Mouse (Mus musculus) liver, embryonic 12.5 days (tissue): ENCODE data around the gene Xpo4. TPM values are rescaled to one million over a fixed set of nuclear protein-coding genes. Genes with fewer than 3 reads are reported as not detected.

Experiments used
- ATAC-seq: fragments of 200-750 bp; cut with Nextera tagmentation; 2 replicates; pipeline ENCODE4 v1.8.0; 2017; ENCODE audit warnings: moderate number of reproducible peaks, mild to moderate bottlenecking, moderate library complexity
- H3K27ac ChIP-seq: fragments of 300-500 bp; sonication (generic); 2 replicates; pipeline ENCODE4 v1.5.1; 2016; ENCODE audit warnings: mild to moderate bottlenecking
- H3K27me3 ChIP-seq: fragments of 300-500 bp; sonication (generic); replicated peaks from 2 replicates; pipeline ENCODE4 v1.6.1; 2016; ENCODE audit warnings: mild to moderate bottlenecking, moderate library complexity
- H3K36me3 ChIP-seq: fragments of 300-500 bp; sonication (generic); 2 replicates; pipeline ENCODE4 v1.6.1; 2016; ENCODE audit warnings: mild to moderate bottlenecking, moderate library complexity
- H3K4me1 ChIP-seq: fragments of 300-500 bp; sonication (generic); 2 replicates; pipeline ENCODE4 v1.6.1; 2016
- H3K4me2 ChIP-seq: fragments of 300-500 bp; sonication (generic); 2 replicates; pipeline ENCODE4 v1.6.1; 2016; ENCODE audit warnings: mild to moderate bottlenecking, moderate library complexity
- H3K4me3 ChIP-seq: fragments of 300-500 bp; sonication (generic); 2 replicates; pipeline ENCODE4 v1.5.1; 2016; ENCODE audit warnings: mild to moderate bottlenecking, moderate library complexity
- H3K9ac ChIP-seq: fragments of 300-500 bp; sonication (generic); 2 replicates; pipeline ENCODE4 v1.6.1; 2016; ENCODE audit warnings: mild to moderate bottlenecking, moderate library complexity
- H3K9me3 ChIP-seq: fragments of 300-500 bp; sonication (generic); replicated peaks from 2 replicates; pipeline ENCODE4 v1.6.1; 2016; ENCODE audit warnings: mild to moderate bottlenecking, moderate library complexity
- WGBS: fragments of 180-500 bp; shearing (Covaris S2); methylation state at CpG from one replicate; pipeline ENCODE4 v1.1.7; 2016; ENCODE audit not compliant: insufficient replicate concordance; 5-methylcytosine and 5-hydroxymethylcytosine counted together
- polyA plus RNA-seq: library from polyadenylated mRNA; unstranded; fragments of >200 nt; fragmentation: Nextera tagmentation; extraction: Ambion mirVana; gene quantifications from 2 replicates; pipeline ENCODE4 v1.2.1, GENCODE M21; 2016

Xpo4 gene
- polyA plus RNA-seq, 1 experiment from 2014 or later, result 28.9 TPM

DNA sequence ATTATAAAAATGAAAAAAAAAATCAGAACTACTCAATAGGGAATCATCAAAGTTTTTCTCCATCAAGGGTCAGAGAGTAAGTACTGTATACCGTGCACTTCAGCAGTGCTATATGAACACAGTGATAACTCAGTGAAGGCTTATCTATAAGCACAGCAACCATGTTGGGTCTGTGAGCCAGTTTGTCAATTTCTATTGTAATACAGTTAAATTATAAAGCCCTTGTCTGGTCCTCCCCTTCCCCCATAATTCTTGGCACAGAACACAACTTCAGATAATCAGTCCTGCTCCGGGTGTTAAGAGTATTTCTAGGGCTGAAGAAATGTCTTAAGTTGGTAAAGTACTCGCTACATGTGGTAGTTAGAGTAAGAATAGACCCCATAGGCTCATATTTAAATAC, 73.4 kb downstream of the Xpo4 start:
- no peak overlapping the region for H3K4me3 ChIP-seq
- no peak for ATAC-seq
- WGBS, result 70% methylated on average over 3 of the region's 3 CpGs
- no peaks in the 10 kb centered on the region for H3K27me3 ChIP-seq
- peaks cover 93% of the 10 kb centered on the region for H3K36me3 ChIP-seq
- no peaks in the 10 kb centered on the region for H3K4me1 ChIP-seq
- H3K9ac ChIP-seq, result no peak overlapping the region
- no peak overlapping the region for H3K4me2 ChIP-seq
- no peak overlapping the region for H3K27ac ChIP-seq
- H3K9me3 ChIP-seq, result no peaks in the 10 kb centered on the region

DNA sequence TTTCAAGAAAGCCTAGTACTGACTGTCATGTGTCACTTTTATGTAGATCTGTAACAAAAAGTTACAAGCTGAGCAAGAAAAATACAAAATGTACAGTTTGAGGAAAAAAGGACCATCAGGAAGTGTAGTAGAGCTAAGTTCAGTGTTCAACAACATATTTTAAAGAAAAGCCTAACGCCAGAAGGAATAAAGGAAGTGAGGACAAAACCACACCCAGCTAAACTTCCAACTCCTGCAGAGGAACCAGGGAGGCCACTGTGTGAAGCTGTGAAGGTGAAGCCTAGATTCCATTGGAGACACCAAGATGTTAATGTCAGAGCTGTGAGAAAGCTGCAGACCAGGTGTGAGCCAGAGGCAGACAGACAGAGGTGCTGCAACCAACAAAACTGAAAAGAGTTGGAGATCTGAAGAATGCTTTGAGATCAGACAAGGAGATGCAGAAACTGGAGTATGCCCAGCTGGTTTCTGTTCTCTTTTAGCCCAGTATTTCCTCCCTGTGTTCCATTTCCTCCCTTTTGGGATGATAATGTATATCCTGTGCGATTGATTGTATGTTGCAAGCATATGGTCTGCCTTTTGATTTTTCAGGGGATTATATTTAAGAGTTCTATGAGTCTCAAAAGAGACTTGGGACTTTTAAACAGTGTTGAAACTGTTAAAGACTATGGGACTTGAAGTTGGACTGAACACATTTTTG, 88.7 kb downstream of the Xpo4 start:
- H3K36me3 ChIP-seq, result peaks cover 46% of the 10 kb centered on the region
- H3K27ac ChIP-seq, result no peak overlapping the region
- no peak overlapping the region for H3K9ac ChIP-seq
- H3K9me3 ChIP-seq, result no peaks in the 10 kb centered on the region
- no peak for ATAC-seq
- WGBS, result 73% methylated on average over 2 of the region's 2 CpGs
- no peaks in the 10 kb centered on the region for H3K4me1 ChIP-seq
- no peak overlapping the region for H3K4me2 ChIP-seq
- H3K27me3 ChIP-seq, result no peaks in the 10 kb centered on the region
- no peak overlapping the region for H3K4me3 ChIP-seq

DNA sequence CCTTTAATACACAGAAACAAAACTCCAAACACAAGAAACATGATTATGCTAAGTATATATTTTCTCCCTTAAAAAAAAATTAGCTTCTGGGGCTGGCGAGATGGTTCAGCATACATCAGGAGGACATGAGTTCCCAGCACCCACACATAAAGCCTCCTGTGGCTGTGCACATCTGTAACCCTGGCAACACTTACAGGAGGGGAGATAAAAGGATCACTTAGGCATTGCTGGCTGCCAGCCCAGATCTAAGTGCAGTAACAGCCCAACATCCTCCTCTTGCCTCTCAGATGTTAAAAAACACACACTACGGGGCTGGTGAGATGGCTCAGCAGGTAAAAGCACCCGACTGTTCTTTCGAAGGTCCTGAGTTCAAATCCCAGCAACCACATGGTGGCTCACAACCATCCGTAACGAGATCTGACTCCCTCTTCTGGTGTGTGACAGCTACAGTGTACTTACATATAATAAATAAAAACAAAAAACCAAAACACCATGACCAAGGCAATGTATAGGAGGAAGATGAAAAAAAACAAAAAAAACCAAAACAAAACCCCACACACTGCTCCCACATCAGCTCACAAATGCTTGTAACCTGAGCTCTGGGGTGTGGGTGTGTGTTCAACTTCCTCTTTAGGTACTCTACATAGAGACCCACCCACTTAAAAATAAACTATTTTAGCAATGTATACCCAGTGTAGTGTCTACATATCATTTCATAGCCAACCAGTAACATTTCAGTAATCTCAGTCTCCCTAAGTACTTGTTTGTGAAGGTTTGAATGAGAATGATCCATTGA, 90.2 kb downstream of the Xpo4 start:
- no peak for ATAC-seq
- H3K27ac ChIP-seq, result no peak overlapping the region
- H3K4me3 ChIP-seq, result no peak overlapping the region
- H3K27me3 ChIP-seq, result no peaks in the 10 kb centered on the region
- WGBS, result 77% methylated on average over 6 of the region's 6 CpGs
- H3K9ac ChIP-seq, result no peak overlapping the region
- no peak overlapping the region for H3K4me2 ChIP-seq
- H3K9me3 ChIP-seq, result no peaks in the 10 kb centered on the region
- peaks cover 9% of the 10 kb centered on the region; the same call in 1 of the 2 replicates for H3K4me1 ChIP-seq
- H3K36me3 ChIP-seq, result peaks cover 33% of the 10 kb centered on the region

DNA sequence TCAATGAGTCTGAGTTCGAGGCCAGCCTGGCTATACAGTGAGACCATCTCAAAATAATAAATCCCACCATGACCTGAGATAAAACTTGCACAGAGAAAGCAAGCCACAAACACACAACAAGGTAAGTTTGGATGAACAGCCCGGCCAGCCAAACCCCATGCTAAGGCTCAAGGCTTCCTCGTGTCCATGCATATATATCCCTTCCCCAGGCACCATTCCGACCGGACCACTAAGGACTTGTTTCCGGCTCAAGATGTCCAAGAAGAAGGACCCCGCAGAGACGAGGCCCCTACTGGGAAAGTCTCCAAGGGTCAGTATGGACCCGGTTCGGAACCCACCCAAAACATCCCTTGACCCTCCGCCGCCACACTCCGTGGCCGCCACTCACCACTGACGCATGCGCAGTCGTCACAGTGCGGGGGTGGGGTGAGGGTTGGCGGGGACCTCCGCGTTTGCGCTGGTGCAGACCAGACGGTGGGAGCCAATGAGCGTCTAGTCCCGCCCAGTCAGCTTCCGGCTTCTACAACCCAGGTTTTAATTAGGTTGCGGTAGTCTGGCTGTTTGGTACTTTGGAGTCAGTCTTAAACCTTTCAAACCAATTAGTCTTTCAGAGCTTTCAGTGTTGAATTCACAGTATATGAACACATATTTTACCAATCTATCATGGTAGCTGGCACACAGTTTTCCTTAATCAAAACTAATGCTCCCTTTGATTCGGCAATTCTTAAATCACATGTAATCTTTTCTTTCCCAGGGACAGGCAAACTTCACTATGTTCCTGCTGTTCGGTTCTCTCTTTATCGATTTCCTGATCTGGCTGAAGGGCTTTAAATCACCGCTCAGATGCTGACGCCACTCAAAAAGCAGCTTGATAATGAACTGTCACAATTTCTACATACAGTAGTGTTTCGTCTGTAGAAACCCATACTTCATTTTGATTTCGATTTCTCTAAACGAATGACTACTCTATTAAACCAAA, 93.8 kb downstream of the Xpo4 start, which contains the start of gene Eef1akmt1:
Gene Eef1akmt1, minus strand, starts transcription at position 458 of the 979 bp plus-strand sequence.
- Histone ChIP-seq H3K4me1 (peaks cover 12% of the 10 kb centered on the region; the same call in 1 of the 2 replicates), H3K27me3 (no peaks in the 10 kb centered on the region), H3K4me2 (peak within 1 kb of the TSS; percentile 79), H3K36me3 (peaks cover 10% of the 10 kb centered on the region), H3K9ac (peak within 1 kb of the TSS; percentile 76), H3K9me3 (no peaks in the 10 kb centered on the region), H3K4me3 (peak within 1 kb of the TSS; percentile 71), H3K27ac (peak within 1 kb of the TSS; percentile 72)
- ATAC-seq, result peak; percentile 99
- WGBS, result 5% methylated on average over 35 of the region's 35 CpGs

DNA sequence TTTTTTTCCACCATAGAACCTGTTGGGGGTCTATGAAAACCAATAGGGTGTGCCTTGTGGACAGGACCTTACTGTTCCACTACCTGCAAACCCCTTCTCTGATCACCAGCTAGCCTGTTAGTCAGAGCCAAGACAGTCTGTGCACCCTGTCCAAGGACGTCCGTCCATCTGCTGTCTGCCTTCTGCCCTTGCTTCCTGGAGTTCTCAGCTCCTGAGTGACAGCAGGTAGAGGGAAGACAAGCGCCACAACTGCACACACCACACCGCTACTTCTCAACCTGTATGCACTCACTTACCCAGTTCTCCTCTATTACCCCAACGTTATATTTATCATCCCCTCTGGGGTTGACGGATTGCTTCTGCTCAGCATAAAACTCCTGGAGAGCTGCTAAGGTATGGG, 99.6 kb downstream of the Xpo4 start:
- Histone ChIP-seq H3K4me2 (no peak overlapping the region), H3K9me3 (no peaks in the 10 kb centered on the region), H3K36me3 (peaks cover 6% of the 10 kb centered on the region; the same call in 1 of the 2 replicates), H3K4me1 (peaks cover 8% of the 10 kb centered on the region; the same call in 1 of the 2 replicates), H3K27ac (no peak overlapping the region), H3K9ac (no peak overlapping the region), H3K27me3 (no peaks in the 10 kb centered on the region), H3K4me3 (no peak overlapping the region)
- no peak for ATAC-seq
- WGBS, result 85% methylated on average over 6 of the region's 6 CpGs

DNA sequence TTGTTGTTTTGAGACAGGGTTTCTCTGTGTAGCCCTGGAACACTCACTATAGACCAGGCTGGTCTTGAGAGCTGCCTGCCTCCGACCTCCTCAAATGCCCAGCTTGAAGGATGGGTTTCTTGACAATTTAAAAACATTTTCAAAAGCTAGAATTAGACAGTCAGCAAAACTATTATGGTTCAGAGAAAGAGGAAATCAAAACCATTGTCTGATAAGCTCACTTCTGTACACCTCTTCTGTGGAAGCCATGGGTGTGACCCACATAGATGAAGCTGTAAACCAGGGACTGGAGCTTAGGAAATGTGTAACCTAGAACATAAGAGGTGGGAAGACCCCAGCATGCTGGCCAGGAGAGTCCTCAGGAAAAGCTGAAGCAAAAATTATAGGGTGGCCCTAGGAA, 108.3 kb downstream of the Xpo4 start:
- WGBS, result 78% methylated on average over 1 of the region's 1 CpGs
- Histone ChIP-seq H3K4me2 (no peak overlapping the region), H3K27ac (no peak overlapping the region), H3K9ac (no peak overlapping the region), H3K4me1 (no peaks in the 10 kb centered on the region), H3K4me3 (no peak overlapping the region), H3K27me3 (no peaks in the 10 kb centered on the region), H3K9me3 (no peaks in the 10 kb centered on the region), H3K36me3 (no peaks in the 10 kb centered on the region; the same call in 1 of the 2 replicates)
- no peak for ATAC-seq

DNA sequence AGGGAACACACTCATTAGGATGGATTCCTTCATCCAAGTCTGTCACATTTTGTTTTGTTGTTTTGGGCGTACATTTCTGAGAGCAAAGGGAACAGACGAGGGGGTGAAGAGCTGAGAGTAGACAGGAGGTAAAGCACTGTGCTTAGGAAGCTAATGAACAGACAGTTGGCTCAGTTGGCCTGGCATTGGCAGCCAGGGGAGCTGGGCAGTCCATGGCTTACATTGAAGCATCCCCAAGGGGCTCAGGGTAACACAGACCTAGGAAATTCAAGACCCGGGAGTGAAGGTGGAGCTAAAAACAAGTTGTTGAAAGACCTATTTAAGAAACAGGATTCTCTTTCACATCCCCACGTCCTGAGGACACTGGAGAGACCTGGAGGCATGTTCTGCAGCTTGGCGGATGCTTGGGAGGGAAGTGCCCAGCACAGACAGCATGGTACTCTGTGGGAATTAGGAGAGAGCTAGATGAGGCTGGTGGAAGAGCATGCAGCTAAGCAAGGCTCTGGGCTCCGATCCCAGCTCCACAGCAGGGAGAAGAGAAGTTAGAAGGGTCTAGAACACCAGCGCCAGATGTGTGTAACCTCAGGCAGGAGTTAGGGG, 109.7 kb downstream of the Xpo4 start:
- Histone ChIP-seq H3K9ac (no peak overlapping the region), H3K9me3 (no peaks in the 10 kb centered on the region), H3K27ac (no peak overlapping the region), H3K4me1 (no peaks in the 10 kb centered on the region), H3K27me3 (no peaks in the 10 kb centered on the region), H3K36me3 (no peaks in the 10 kb centered on the region; the same call in 1 of the 2 replicates), H3K4me2 (no peak overlapping the region), H3K4me3 (no peak overlapping the region)
- WGBS, result 72% methylated on average over 7 of the region's 7 CpGs
- no peak for ATAC-seq

DNA sequence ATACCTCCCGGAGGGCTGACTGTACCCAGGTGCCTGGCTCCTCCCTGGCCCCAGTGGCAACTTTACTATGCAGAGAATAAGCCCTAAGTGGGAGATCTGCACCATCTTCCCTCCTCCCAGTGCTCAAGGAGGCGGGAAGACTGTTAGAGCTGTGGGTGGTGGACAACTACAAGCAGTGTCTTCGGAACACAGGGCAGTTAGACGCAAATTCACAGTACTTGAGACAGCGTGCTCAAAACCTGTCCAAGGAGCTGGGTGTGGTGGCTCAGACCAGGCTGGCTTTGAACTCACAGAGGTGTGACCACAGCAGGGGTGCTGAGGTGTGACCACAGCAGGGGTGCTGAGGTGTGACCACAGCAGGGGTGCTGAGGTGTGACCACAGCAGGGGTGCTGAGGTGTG, 110.8 kb downstream of the Xpo4 start:
- H3K4me1 ChIP-seq, result no peaks in the 10 kb centered on the region
- no peak overlapping the region for H3K4me3 ChIP-seq
- WGBS, result 82% methylated on average over 5 of the region's 5 CpGs
- no peak overlapping the region for H3K27ac ChIP-seq
- H3K9me3 ChIP-seq, result no peaks in the 10 kb centered on the region
- H3K9ac ChIP-seq, result no peak overlapping the region
- peaks cover 7% of the 10 kb centered on the region for H3K36me3 ChIP-seq
- H3K4me2 ChIP-seq, result no peak overlapping the region
- no peaks in the 10 kb centered on the region for H3K27me3 ChIP-seq
- ATAC-seq, result no peak

DNA sequence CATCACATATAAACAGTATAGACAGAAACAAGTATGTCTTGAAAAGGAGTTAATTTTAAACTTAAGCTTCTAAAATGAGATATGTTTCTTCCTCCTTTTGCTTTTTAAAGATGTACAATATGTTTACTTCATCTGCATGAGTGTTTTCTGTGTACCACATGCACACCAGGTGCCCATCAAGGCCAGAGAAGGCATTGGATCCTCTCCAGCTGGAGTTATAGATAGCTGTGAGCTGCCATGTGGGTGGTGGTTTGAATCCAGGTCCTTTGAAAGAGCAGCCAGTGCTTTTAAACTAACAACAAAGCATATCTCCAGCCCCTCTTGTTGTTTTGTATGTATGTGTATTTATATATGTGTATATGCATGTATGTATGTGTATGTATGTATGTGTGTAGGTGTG, 112.3 kb downstream of the Xpo4 start:
- no peak for ATAC-seq
- H3K27me3 ChIP-seq, result no peaks in the 10 kb centered on the region
- H3K36me3 ChIP-seq, result peaks cover 11% of the 10 kb centered on the region
- no peak overlapping the region for H3K9ac ChIP-seq
- no peaks in the 10 kb centered on the region for H3K4me1 ChIP-seq
- H3K4me3 ChIP-seq, result no peak overlapping the region
- H3K9me3 ChIP-seq, result no peaks in the 10 kb centered on the region
- H3K4me2 ChIP-seq, result no peak overlapping the region
- H3K27ac ChIP-seq, result no peak overlapping the region

DNA sequence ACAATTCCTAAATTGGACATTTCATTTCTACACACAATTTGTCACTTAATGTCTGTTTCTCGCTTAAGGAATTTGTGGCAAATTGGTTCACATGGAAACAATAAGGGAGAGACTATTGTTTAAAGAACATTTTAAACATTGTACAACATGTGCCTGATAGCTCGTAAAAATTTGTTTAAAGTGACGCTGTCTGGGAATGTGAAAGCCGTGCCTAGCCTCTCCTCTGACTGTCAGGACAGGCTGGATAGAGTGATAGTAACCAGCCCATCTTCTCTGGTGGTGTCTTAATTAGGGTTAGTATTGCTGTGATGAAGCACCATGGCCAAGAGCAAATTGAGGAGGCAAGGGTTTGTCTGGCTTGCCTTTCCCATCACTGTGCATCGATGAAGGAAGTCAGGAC, 118.2 kb downstream of the Xpo4 start:
- no peak overlapping the region for H3K4me3 ChIP-seq
- WGBS, result 71% methylated on average over 5 of the region's 5 CpGs
- no peak overlapping the region for H3K27ac ChIP-seq
- H3K36me3 ChIP-seq, result peaks cover 11% of the 10 kb centered on the region; the same call in 1 of the 2 replicates
- H3K4me1 ChIP-seq, result peaks cover 27% of the 10 kb centered on the region
- H3K9me3 ChIP-seq, result no peaks in the 10 kb centered on the region
- ATAC-seq, result no peak
- no peak overlapping the region for H3K9ac ChIP-seq
- H3K4me2 ChIP-seq, result no peak overlapping the region
- peaks cover 9% of the 10 kb centered on the region for H3K27me3 ChIP-seq

DNA sequence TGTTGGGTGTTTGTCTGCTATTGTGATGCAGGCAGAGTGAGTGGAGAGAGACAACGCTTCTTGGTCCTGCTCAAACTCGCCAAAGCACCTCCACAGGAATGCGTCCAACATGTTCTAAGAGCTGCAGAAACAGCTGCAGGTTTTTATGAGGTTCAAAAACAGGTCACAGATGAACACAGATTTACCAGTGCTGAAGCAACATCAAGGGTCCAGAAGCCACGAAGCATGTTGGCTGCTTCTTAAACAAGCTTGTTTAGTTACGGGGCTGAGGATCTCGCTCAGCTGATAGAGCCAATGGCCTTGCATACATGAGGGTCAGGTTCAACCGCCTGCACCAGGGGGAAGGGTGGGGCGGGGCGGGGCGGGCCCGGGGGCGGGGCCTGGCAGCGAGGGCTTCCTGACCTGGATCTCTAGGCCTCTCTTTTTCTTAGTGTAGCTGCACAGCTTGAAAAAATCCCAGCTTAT, 118.6 kb downstream of the Xpo4 start:
- ATAC-seq, result peak; percentile 62; the same call in 1 of the 2 replicates
- Histone ChIP-seq H3K4me2 (peak overlapping the region; percentile 26), H3K9me3 (no peaks in the 10 kb centered on the region), H3K9ac (no peak overlapping the region), H3K4me3 (no peak overlapping the region), H3K27me3 (peaks cover 14% of the 10 kb centered on the region), H3K4me1 (peaks cover 27% of the 10 kb centered on the region), H3K27ac (no peak overlapping the region), H3K36me3 (peaks cover 11% of the 10 kb centered on the region; the same call in 1 of the 2 replicates)
- 20% methylated on average over 13 of the region's 13 CpGs for WGBS
